Mouse (Mus musculus) olfactory bulb, adult 2 months (tissue): ENCODE measurements at regions not wholly inside any gene's neighbourhood (a gene's known extent, or its start where the extent isn't known, plus 50 kb on each side); places are given as distances from the start of the nearest gene placed in this dataset.

Source experiments
- H3K27ac ChIP-seq: fragments of 200-500 bp; 2 replicates; pipeline ENCODE4 v1.5.1; 2012; ENCODE audit warnings: low read depth, low read length; ENCODE audit not compliant: insufficient read depth
- H3K4me1 ChIP-seq: fragments of 200-500 bp; 2 replicates; pipeline ENCODE4 v1.6.1; 2012; ENCODE audit warnings: low read length; ENCODE audit not compliant: control insufficient read depth, insufficient read depth
- H3K4me3 ChIP-seq: fragments of 200-500 bp; 2 replicates; pipeline ENCODE4 v1.5.1; 2012; ENCODE audit warnings: mild to moderate bottlenecking, low read depth, low read length, moderate library complexity; ENCODE audit not compliant: insufficient read depth
- CTCF ChIP-seq: fragments of 200-500 bp; IDR thresholded peaks from 2 replicates; pipeline ENCODE4 v1.5.1; 2012; ENCODE audit warnings: low read depth, mild to moderate bottlenecking, low read length, moderate library complexity; ENCODE audit not compliant: insufficient read depth
- POLR2A ChIP-seq: fragments of 200-500 bp; IDR thresholded peaks from 2 replicates; pipeline ENCODE4 v1.6.1; 2012; ENCODE audit warnings: mild to moderate bottlenecking, low read depth, low read length, moderate library complexity; ENCODE audit not compliant: insufficient read depth
- WGBS: fragments of 180-500 bp; shearing (Covaris S2); methylation state at CpG from one replicate; pipeline ENCODE4 v1.1.7; 2018; 5-methylcytosine and 5-hydroxymethylcytosine counted together

- Histone ChIP-seq H3K27ac (no peak overlapping the region), H3K4me3 (no peak overlapping the region), H3K4me1 (no peaks in the 10 kb centered on the region)
- TF ChIP-seq POLR2A (no peak), CTCF (no peak)
- 21% methylated on average over 9 of the region's 9 CpGs for WGBS
Measured at GRCm38 (mm10) chr8:12521636-12522035, 51.2 kb upstream of the Spaca7 start.
